Comparison of ENCODE assay signal across 10 mouse cellular contexts in genomic region chr9:45413478-45414140, GRCm38 (mm10). TPM values are rescaled to one million over a fixed set of nuclear protein-coding genes. Genes with fewer than 3 reads are reported as not detected.
DNase-seq lines count a peak whose midpoint lies in the region; ATAC-seq and TF ChIP-seq lines count a peak whose summit lies in the region.
"Had no signal": no experiment of that assay in that cellular context is flagged by ENCODE, and none has a peak within 500 bp of the region (broad histone marks: within the 10 kb centered on the region; RNA-seq: fewer than 3 reads in every experiment).

No protein-coding gene starts in this region.

- H3K36me3 ChIP-seq in liver, adult 2 months (ENCODE audit: control insufficient read depth, insufficient read depth, low read length), result no peaks in the 10 kb centered on the region
- H3K36me3 ChIP-seq in liver, embryonic 11.5 days (ENCODE audit: control insufficient read depth, insufficient read depth, low read length), result no peaks in the 10 kb centered on the region
- H3K36me3 ChIP-seq: limb, embryonic 12.5 days had no signal

- 0 out of 2 replicates have a peak, but pooled peaks cover 1% of the 10 kb centered on the region for H3K4me1 ChIP-seq in liver, adult 2 months (ENCODE audit: control insufficient read depth, insufficient read depth, low read length)
- H3K4me1 ChIP-seq in liver, embryonic 11.5 days (replicated peaks; ENCODE audit: control insufficient read depth, insufficient read depth, low read length), result no peaks in the 10 kb centered on the region
- H3K4me1 ChIP-seq: limb, embryonic 12.5 days had no signal

- no peak for TF ChIP-seq POLR2A in liver, adult 2 months (IDR thresholded peaks at IDR 0.05; ENCODE audit: extremely low read depth, insufficient read depth, low read length)

- H3K27ac ChIP-seq in liver, adult 2 months (replicated peaks; ENCODE audit: insufficient read depth, low read depth, low read length), result no peak overlapping the region
- no peak overlapping the region for H3K27ac ChIP-seq in liver, embryonic 11.5 days (ENCODE audit: low read depth, low read length)
- H3K27ac ChIP-seq: limb, embryonic 12.5 days had no signal

- H3K4me3 ChIP-seq in liver, adult 2 months (ENCODE audit: insufficient read depth, low read depth, low read length), result no peak overlapping the region
- no peak overlapping the region for H3K4me3 ChIP-seq in liver, embryonic 11.5 days (ENCODE audit: low read depth, low read length)
- H3K4me3 ChIP-seq: erythroblast, embryonic 14.5 days; limb, embryonic 12.5 days had no signal

- H3K9ac ChIP-seq in liver, adult 2 months (ENCODE audit: low read depth, low read length), result no peak overlapping the region
- H3K9ac ChIP-seq in liver, embryonic 11.5 days (ENCODE audit: low read depth, low read length), result no peak overlapping the region
- H3K9ac ChIP-seq: limb, embryonic 12.5 days had no signal

- H3K27me3 ChIP-seq in liver, adult 2 months (ENCODE audit: control insufficient read depth, insufficient read depth, low read length), result no peaks in the 10 kb centered on the region
- peaks cover 4% of the 10 kb centered on the region; the same call in 1 of the 2 replicates for H3K27me3 ChIP-seq in liver, embryonic 11.5 days (replicated peaks; ENCODE audit: control insufficient read depth, insufficient read depth, low read length)

- H3K9me3 ChIP-seq in liver, embryonic 11.5 days (ENCODE audit: control insufficient read depth, low read length), result no peaks in the 10 kb centered on the region
- H3K9me3 ChIP-seq: limb, embryonic 12.5 days had no signal

- peak; percentile 51 for TF ChIP-seq CTCF in liver, adult 2 months (IDR thresholded peaks at IDR 0.05; ENCODE audit: low read depth, low read length)

- no peak overlapping the region for H3K4me2 ChIP-seq in liver, embryonic 11.5 days
- H3K4me2 ChIP-seq: limb, embryonic 12.5 days had no signal

- WGBS in liver, adult 2 months, result 63% methylated on average over 5 of the region's 5 CpGs
- WGBS in liver, embryonic 11.5 days, result 53% methylated on average over 5 of the region's 5 CpGs

- ATAC-seq in liver, embryonic 11.5 days (replicated peaks; ENCODE audit: low FRiP score), result no peak

- no peaks in the 10 kb centered on the region for H3K79me2 ChIP-seq in liver, adult 2 months (ENCODE audit: control insufficient read depth, insufficient read depth, low read length)

- DNase-seq in adrenal gland, postnatal 14 days, result peak; percentile 71
- no peak for DNase-seq in adrenal gland, adult 2 months
- DNase-seq in liver, adult 2 months (ENCODE audit: extremely low read depth, low read depth, low spot score), result no peak
- DNase-seq in liver, embryonic 11.5 days (ENCODE audit: low spot score), result no peak
- DNase-seq in c-Kit-positive CD71-positive TER-119-positive erythroid progenitor cells, embryonic 14.5 days (ENCODE audit: low spot score), result peak; percentile 32
- peak; percentile 34 for DNase-seq in layer of hippocampus, adult 9-11 months
- peak; percentile 47 for DNase-seq in thymus, postnatal 0 days (ENCODE audit: low spot score)
- DNase-seq in Muller cell, postnatal 12 days (ENCODE audit: inconsistent ontology term), result no peak

RNA-seq across cellular contexts. Expression of gene Dscaml1, which starts 12.8 kb away (rescaled TPM):
- total RNA-seq in adrenal gland, postnatal 14 days (2021), result 0.78 and 1.4 TPM in 2 replicates
- total RNA-seq in adrenal gland, adult 2 months (2021), result 1 to 10 TPM in 1 of 2 experiments, under 1 TPM in 1; 0.55 to 1.3 TPM
- 2.9 and 4.1 TPM in 2 replicates for polyA plus RNA-seq in adrenal gland, adult 2 months (2012; rRNA removed)
- 0.07 and 0.09 TPM in 2 replicates for total RNA-seq in liver, adult 2 months (2014; rRNA removed)
- polyA plus RNA-seq in liver, adult 2 months (2012; rRNA removed), result 0.13 TPM in 1 of 2 replicates, not detected in the other
- polyA plus RNA-seq in liver, embryonic 11.5 days (2014; fragmentation: Nextera tagmentation; extraction: Ambion mirVana), result 0.08 and 0.27 TPM in 2 replicates
- polyA plus RNA-seq in thymus, postnatal 0 days (2015; fragmentation: Nextera tagmentation; extraction: Ambion mirVana), result 1.8 and 2.1 TPM in 2 replicates
- polyA plus RNA-seq: erythroblast, embryonic 14.5 days had no signal

RNA-seq across cellular contexts. Expression of gene Fxyd2, which starts 14.1 kb away (rescaled TPM):
- total RNA-seq in adrenal gland, postnatal 14 days (2021), result 3.0 and 6.3 TPM in 2 replicates
- total RNA-seq in adrenal gland, adult 2 months (2021), result 1 to 10 TPM; 5.0 to 5.2 TPM
- polyA plus RNA-seq in adrenal gland, adult 2 months (2012; rRNA removed), result 11.7 and 13.8 TPM in 2 replicates
- total RNA-seq in liver, adult 2 months (2014; rRNA removed), result 0.20 TPM in 1 of 2 replicates, not detected in the other
- polyA plus RNA-seq in liver, adult 2 months (2012; rRNA removed), result 0.29 and 0.44 TPM in 2 replicates
- 2.2 and 2.4 TPM in 2 replicates for polyA plus RNA-seq in liver, embryonic 11.5 days (2014; fragmentation: Nextera tagmentation; extraction: Ambion mirVana)
- 103 and 108 TPM in 2 replicates for polyA plus RNA-seq in thymus, postnatal 0 days (2015; fragmentation: Nextera tagmentation; extraction: Ambion mirVana)
- polyA plus RNA-seq: erythroblast, embryonic 14.5 days had no signal

RNA-seq across cellular contexts. Expression of gene Fxyd6, which starts 43.6 kb away (rescaled TPM):
- total RNA-seq in adrenal gland, postnatal 14 days (2021), result 110 and 140 TPM in 2 replicates
- total RNA-seq in adrenal gland, adult 2 months (2021), result 100 to 1,000 TPM; 201 to 299 TPM
- 191 and 211 TPM in 2 replicates for polyA plus RNA-seq in adrenal gland, adult 2 months (2012; rRNA removed)
- total RNA-seq in liver, adult 2 months (2014; rRNA removed), result 0.46 and 1.1 TPM in 2 replicates
- 0.56 and 0.72 TPM in 2 replicates for polyA plus RNA-seq in liver, adult 2 months (2012; rRNA removed)
- polyA plus RNA-seq in liver, embryonic 11.5 days (2014; fragmentation: Nextera tagmentation; extraction: Ambion mirVana), result 14.0 and 14.2 TPM in 2 replicates
- 3.6 and 4.3 TPM in 2 replicates for polyA plus RNA-seq in thymus, postnatal 0 days (2015; fragmentation: Nextera tagmentation; extraction: Ambion mirVana)
- polyA plus RNA-seq: erythroblast, embryonic 14.5 days had no signal

Comparison
In these comparisons a context has a peak if more than half of its experiments do, and no peak if none do; other contexts are left out.
1. DNase-seq: peak in adrenal gland, postnatal 14 days (single experiment), c-Kit-positive CD71-positive TER-119-positive erythroid progenitor cells, embryonic 14.5 days (single experiment), layer of hippocampus, adult 9-11 months (single experiment) and thymus, postnatal 0 days (single experiment); none in adrenal gland, adult 2 months (single experiment), liver, adult 2 months (single experiment), liver, embryonic 11.5 days (single experiment) and Muller cell, postnatal 12 days (single experiment).
2. RNA of gene Fxyd6, which starts 43.6 kb away (polyA plus RNA-seq): 191 to 211 TPM in adrenal gland, adult 2 months; 14.0 to 14.2 TPM in liver, embryonic 11.5 days, 3.6 to 4.3 TPM in thymus, postnatal 0 days and 0.56 to 0.72 TPM in liver, adult 2 months; every median in the first group is over 10 times any median in the second.